In the genomic region with DNA sequence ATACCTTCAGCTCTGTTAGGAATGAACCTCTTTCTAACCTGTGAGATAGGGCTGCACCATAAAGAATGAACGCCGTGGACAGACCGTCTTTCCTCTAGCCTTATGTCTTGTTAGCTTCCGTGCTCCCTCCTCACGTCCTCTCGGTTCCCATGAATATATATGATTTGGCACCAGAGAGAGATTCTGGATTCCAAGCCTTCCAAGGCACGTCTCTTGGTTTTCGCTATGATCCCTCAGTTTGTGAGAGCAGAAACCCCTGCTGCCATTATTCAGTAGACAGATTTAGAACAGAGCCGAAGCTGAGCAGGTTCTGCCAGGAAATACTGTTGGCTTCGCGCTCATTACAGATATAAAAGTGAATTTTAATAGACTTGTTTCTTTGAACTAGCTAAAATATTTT, we compare ENCODE assay signal across 12 mouse cellular contexts.
DNase-seq lines count a peak whose midpoint lies in the region; ATAC-seq and TF ChIP-seq lines count a peak whose summit lies in the region.
"Had no signal": no experiment of that assay in that cellular context is flagged by ENCODE, and none has a peak within 500 bp of the region (broad histone marks: within the 10 kb centered on the region; RNA-seq: fewer than 3 reads in every experiment).

No protein-coding gene starts in this region.

- intact Hi-C loops in heart, adult 2 months (cut with DNase I), result loop anchor here (10.0 kb wide), 1 partner anchor 191 kb away; no protein-coding TSS in a partner anchor

- H3K79me2 ChIP-seq in heart, adult 2 months (replicated peaks; ENCODE audit: control insufficient read depth, insufficient read depth, low read length), result no peaks in the 10 kb centered on the region

- no peak overlapping the region for H3K27ac ChIP-seq in cerebellum, adult 2 months (ENCODE audit: insufficient read depth, low read length)
- peak overlapping the region; percentile 76 for H3K27ac ChIP-seq in heart, adult 2 months
- H3K27ac ChIP-seq in forebrain, postnatal 0 days (ENCODE audit: low read depth, low read length), result no peak overlapping the region

- TF ChIP-seq POLR2A in cerebellum, adult 2 months (IDR thresholded peaks at IDR 0.05; ENCODE audit: borderline replicate concordance, insufficient read depth, low read length), result no peak
- no peak for TF ChIP-seq POLR2A in heart, adult 2 months (IDR thresholded peaks at IDR 0.05; ENCODE audit: insufficient read depth, low read depth, low read length)

- peak overlapping the region; percentile 42 for H3K4me2 ChIP-seq in forebrain, postnatal 0 days (ENCODE audit: low read depth)

- no peak overlapping the region for H3K9ac ChIP-seq in heart, adult 2 months (ENCODE audit: low read depth, low read length)
- peak overlapping the region; percentile 22; the same call in 1 of the 2 replicates for H3K9ac ChIP-seq in forebrain, postnatal 0 days

- TF ChIP-seq CTCF in cerebellum, adult 2 months (IDR thresholded peaks at IDR 0.05; ENCODE audit: borderline replicate concordance, insufficient read depth, low read depth, low read length), result no peak
- TF ChIP-seq CTCF in heart, adult 2 months (IDR thresholded peaks at IDR 0.05), result no peak
- TF ChIP-seq CTCF in forebrain, postnatal 0 days (IDR thresholded peaks at IDR 0.05; ENCODE audit: low read depth), result no peak

- peak; percentile 3 to 5 for DNase-seq in cerebellum, adult 2 months
- DNase-seq in cerebellum, adult 11 months, result no peak
- DNase-seq in heart, adult 2 months, result peak in 1 of 2 experiments; percentile 23
- no peak for DNase-seq in heart, postnatal 4 days
- DNase-seq in layer of hippocampus, postnatal 14 days (ENCODE audit: low spot score in 2 of 2), result peak; percentile 2 to 34
- DNase-seq in layer of hippocampus, adult 11-12 months (ENCODE audit: low spot score), result no peak
- DNase-seq in forebrain, postnatal 0 days, result peak; percentile 27
- no peak for DNase-seq in thymus, postnatal 25 days
- DNase-seq: adrenal gland, adult 8-10 months; heart, adult 11 months; kidney, adult 9 months; lung, adult 2 months had no signal

- TF ChIP-seq EP300 in heart, adult 2 months (IDR thresholded peaks at IDR 0.05; ENCODE audit: insufficient read depth, low read depth, low read length), result no peak

- no peaks in the 10 kb centered on the region for H3K36me3 ChIP-seq in heart, adult 2 months (ENCODE audit: control insufficient read depth, insufficient read depth, low read length)
- H3K36me3 ChIP-seq in forebrain, postnatal 0 days (ENCODE audit: insufficient read depth), result no peaks in the 10 kb centered on the region

- no peak overlapping the region for H3K4me3 ChIP-seq in cerebellum, adult 2 months (replicated peaks; ENCODE audit: insufficient read depth, low read depth, low read length)
- peak overlapping the region; percentile 27; the same call in 1 of the 2 replicates for H3K4me3 ChIP-seq in heart, adult 2 months
- H3K4me3 ChIP-seq in forebrain, postnatal 0 days (ENCODE audit: low read depth, low read length), result peak overlapping the region; percentile 14

- ATAC-seq in forebrain, postnatal 0 days, result peak; percentile 20; the same call in 1 of the 2 replicates

- H3K27me3 ChIP-seq in cerebellum, adult 2 months (ENCODE audit: control insufficient read depth, insufficient read depth, low read length), result no peaks in the 10 kb centered on the region
- no peaks in the 10 kb centered on the region for H3K27me3 ChIP-seq in heart, adult 2 months (ENCODE audit: control insufficient read depth, insufficient read depth, low read length)
- no peaks in the 10 kb centered on the region for H3K27me3 ChIP-seq in forebrain, postnatal 0 days (ENCODE audit: insufficient read depth, low read length)

- WGBS in cerebellum, adult 2 months, result 14% methylated on average over 11 of the region's 11 CpGs
- WGBS in heart, adult 2 months, result 32% methylated on average over 11 of the region's 11 CpGs
- WGBS in forebrain, postnatal 0 days, result 40% methylated on average over 11 of the region's 11 CpGs

- H3K9me3 ChIP-seq in forebrain, postnatal 0 days (ENCODE audit: low read length), result no peaks in the 10 kb centered on the region

- no peaks in the 10 kb centered on the region for H3K4me1 ChIP-seq in cerebellum, adult 2 months (ENCODE audit: control insufficient read depth, insufficient read depth, low read length)
- peaks cover 2% of the 10 kb centered on the region for H3K4me1 ChIP-seq in heart, adult 2 months (ENCODE audit: control insufficient read depth, insufficient read depth, low read length)
- H3K4me1 ChIP-seq in forebrain, postnatal 0 days (ENCODE audit: insufficient read depth), result no peaks in the 10 kb centered on the region

Comparison
In these comparisons a context has a peak if more than half of its experiments do, and no peak if none do; other contexts are left out.
1. DNase-seq: peak in cerebellum, adult 2 months (2 of 2), layer of hippocampus, postnatal 14 days (2 of 2) and forebrain, postnatal 0 days (single experiment); none in cerebellum, adult 11 months (single experiment), heart, postnatal 4 days (single experiment), layer of hippocampus, adult 11-12 months (single experiment) and thymus, postnatal 25 days (single experiment).